Mouse (Mus musculus) cerebellum, adult 9-11 months (tissue): ENCODE results near the gene Tnrc6b.

Experiments
- DNase-seq: peaks from one replicate; pipeline ENCODE4 v3.0.0; 2022

Gene Tnrc6b

DNA sequence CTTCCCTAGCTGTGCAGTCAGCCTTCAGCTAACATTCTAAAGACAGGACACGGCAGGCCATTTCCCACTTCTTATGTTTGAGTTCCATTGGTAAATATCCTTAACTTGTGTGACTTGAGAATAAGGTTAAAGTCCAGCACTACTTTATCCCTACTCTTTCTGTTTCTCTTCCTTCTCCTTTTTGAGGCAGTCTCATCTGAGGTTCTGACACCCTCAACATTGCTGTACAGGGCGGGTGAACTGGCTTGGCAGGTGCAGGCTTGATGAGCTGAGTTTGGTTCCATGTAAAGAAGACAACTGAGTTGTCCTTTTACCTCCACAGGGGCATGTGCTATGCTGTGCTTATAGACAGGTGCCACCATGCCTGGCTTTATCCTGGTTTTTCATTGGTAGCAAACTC lies 272.2 kb downstream of the Tnrc6b start:
- DNase-seq: no peak

DNA sequence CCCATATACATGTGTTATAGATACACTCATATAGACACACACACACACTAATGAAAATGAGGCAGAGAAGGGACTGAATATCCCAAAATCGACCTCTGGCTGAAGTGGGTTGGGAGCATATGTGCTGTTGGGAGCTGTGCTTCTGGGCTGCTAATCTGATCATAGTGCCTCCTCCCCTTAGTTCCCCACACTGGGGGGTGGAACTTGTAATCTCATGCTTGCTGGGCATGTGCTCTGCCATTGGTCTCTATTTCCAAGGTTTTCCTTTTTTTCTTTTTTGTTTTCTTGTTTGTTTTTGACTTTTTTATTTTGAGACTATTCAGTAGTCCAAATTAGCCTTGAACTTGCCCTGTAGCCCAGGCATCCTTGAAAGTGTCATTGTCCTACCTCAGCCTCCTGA lies 277.2 kb downstream of the Tnrc6b start:
- DNase-seq: no peak

DNA sequence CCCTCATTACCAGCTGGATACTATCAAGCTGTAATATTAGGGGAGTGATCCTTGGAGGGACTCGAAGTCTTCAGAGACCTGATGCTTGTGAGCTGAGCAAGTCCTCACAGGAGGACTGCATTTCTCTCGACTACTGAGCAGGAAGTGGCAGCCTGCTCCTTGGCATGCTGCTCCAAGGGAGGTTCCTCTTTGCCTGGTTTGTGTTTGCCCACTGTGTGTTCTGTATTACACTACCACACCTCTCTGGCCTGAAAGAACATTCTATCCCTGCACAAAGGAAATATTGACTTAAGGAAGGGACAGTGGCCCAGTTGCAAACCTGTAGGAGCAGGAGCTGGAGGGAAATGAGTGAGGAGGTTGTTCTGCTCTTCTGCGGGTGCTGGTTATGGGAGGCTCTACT lies 278.6 kb downstream of the Tnrc6b start:
- no peak for DNase-seq
